Mouse (Mus musculus): Measurements from ENCODE around the gene Cks1b.

- TF ChIP-seq POLR2A (IDR thresholded peaks at IDR 0.05; ENCODE audit: borderline replicate concordance, extremely low read depth, insufficient read depth, insufficient read length, poor library complexity, severe bottlenecking) = no peak
- TF ChIP-seq CTCF (IDR thresholded peaks at IDR 0.05; ENCODE audit: borderline replicate concordance, extremely low read depth, insufficient read depth, insufficient read length) = no peak
These were observed 32.7 kb downstream of the Cks1b start for GRCm38 (mm10) chr3:89385451-89385850.

Measured in brain, embryonic 14.5 days (tissue).